Mouse (Mus musculus): ENCODE results near the gene Osbpl5.

DNA sequence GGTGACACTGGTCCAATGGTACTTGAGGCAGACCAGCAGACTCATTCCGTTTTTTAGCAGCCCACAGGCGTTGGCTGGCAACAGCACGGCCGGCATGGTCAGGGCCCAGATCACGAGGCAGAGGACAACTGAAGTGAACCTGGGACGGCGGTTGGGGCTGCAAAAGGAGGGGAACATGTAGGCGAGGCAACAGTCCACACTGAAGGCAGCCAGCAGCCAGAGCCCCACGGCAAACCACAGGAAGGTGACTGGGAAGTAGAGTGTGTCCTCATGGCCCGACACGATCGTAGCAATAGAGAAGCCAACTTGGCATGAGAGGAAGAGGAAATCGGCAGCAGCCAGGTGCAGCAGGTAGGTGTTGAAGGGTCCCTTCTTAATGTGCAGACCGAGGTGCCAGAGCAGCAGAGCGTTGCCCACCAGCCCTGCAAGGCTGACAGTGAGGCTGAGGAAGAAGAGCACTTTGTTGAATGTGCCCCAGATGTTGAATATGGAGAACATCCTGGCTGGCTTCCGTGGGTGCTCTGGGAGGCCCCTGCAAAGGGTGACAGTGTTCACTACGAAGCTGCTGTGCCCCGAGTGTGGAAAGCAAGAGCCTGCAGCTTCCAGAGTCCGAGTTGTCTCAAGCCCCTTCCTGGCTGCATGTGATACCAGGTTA is 8.2 kb upstream of the Osbpl5 start:
- TF ChIP-seq POLR2A (IDR thresholded peaks at IDR 0.05; ENCODE audit: low read depth, low read length) (no peak), CTCF (IDR thresholded peaks at IDR 0.05; ENCODE audit: extremely low read depth, insufficient read depth, insufficient read length, insufficient replicate concordance) (no peak)
